Mouse (Mus musculus) embryonic fibroblast, embryonic 13.5 days (primary cell): ENCODE data around the gene Lmx1b.

Source experiments
- CTCF ChIP-seq: IDR thresholded peaks from 2 replicates; pipeline ENCODE4 v1.5.1; 2011; ENCODE audit warnings: mild to moderate bottlenecking, control low read depth, low read length, moderate library complexity, borderline replicate concordance; ENCODE audit not compliant: insufficient read depth
- POLR2A ChIP-seq: IDR thresholded peaks from 2 replicates; pipeline ENCODE4 v1.6.1; 2011; ENCODE audit warnings: low read depth, mild to moderate bottlenecking, control low read depth, low read length, moderate library complexity

- TF ChIP-seq CTCF (no peak), POLR2A (no peak)
Observed at GRCm38 (mm10) chr2:33666388-33666945, 26.2 kb upstream of the Lmx1b start.
